Comparison of ENCODE assay signal across 13 mouse cellular contexts in genomic region chr1:167119439-167119838, GRCm38 (mm10).
DNase-seq lines count a peak whose midpoint lies in the region; ATAC-seq lines count a peak whose summit lies in the region.
"Had no signal": no experiment of that assay in that cellular context is flagged by ENCODE, and none has a peak within 500 bp of the region (broad histone marks: within the 10 kb centered on the region; RNA-seq: fewer than 3 reads in every experiment).

No protein-coding gene starts in this region.

- no peaks in the 10 kb centered on the region for H3K27me3 ChIP-seq in heart, embryonic 11.5 days (ENCODE audit: control insufficient read depth, insufficient read depth, low read length)
- H3K27me3 ChIP-seq: lung, embryonic 15.5 days had no signal

- DNase-seq in heart, adult 11 months, result peak; percentile 63
- DNase-seq in frontal cortex, postnatal 36 days (ENCODE audit: low spot score in 2 of 2), result peak; percentile 32 to 60
- DNase-seq in left cerebral cortex, postnatal 36 days (ENCODE audit: low spot score in 2 of 2), result peak; percentile 15 to 47
- peak; percentile 58 to 59 for DNase-seq in right cerebral cortex, adult 2 months (ENCODE audit: low spot score in 2 of 2)
- DNase-seq in kidney, postnatal 25 days, result no peak
- no peak for DNase-seq in urinary bladder, postnatal 4 days (ENCODE audit: low spot score in 2 of 2)
- DNase-seq: adrenal gland, postnatal 36 days; heart, adult 2 months had no signal

- no peak overlapping the region for H3K27ac ChIP-seq in heart, embryonic 11.5 days (ENCODE audit: low read depth, low read length)
- H3K27ac ChIP-seq: heart, adult 2 months; limb, embryonic 10.5 days; lung, embryonic 15.5 days had no signal

- no peaks in the 10 kb centered on the region for H3K4me1 ChIP-seq in heart, embryonic 11.5 days (ENCODE audit: control insufficient read depth, insufficient read depth, low read length)
- H3K4me1 ChIP-seq: limb, embryonic 10.5 days; lung, embryonic 15.5 days had no signal

- no peaks in the 10 kb centered on the region for H3K9me3 ChIP-seq in heart, embryonic 11.5 days (replicated peaks; ENCODE audit: control insufficient read depth, low read length)
- H3K9me3 ChIP-seq: limb, embryonic 10.5 days; lung, embryonic 15.5 days had no signal

- no peak for ATAC-seq in heart, embryonic 11.5 days (replicated peaks; ENCODE audit: insufficient number of reproducible peaks, low FRiP score, low TSS enrichment)
- ATAC-seq in cerebellum, adult (ENCODE audit: insufficient number of reproducible peaks, low FRiP score, low TSS enrichment), result no peak

- no peak overlapping the region for H3K4me2 ChIP-seq in heart, embryonic 11.5 days
- H3K4me2 ChIP-seq: lung, embryonic 15.5 days had no signal

- no peak overlapping the region for H3K9ac ChIP-seq in heart, embryonic 11.5 days (ENCODE audit: low read depth, low read length)
- H3K9ac ChIP-seq: lung, embryonic 15.5 days had no signal

- WGBS in heart, embryonic 11.5 days (ENCODE audit: insufficient replicate concordance), result 57% methylated on average over 8 of the region's 8 CpGs

- H3K4me3 ChIP-seq in heart, embryonic 11.5 days (ENCODE audit: low read depth, low read length), result no peak overlapping the region
- H3K4me3 ChIP-seq: heart, adult 2 months; limb, embryonic 10.5 days; lung, embryonic 15.5 days; myocyte had no signal

- no peaks in the 10 kb centered on the region for H3K36me3 ChIP-seq in heart, embryonic 11.5 days (ENCODE audit: control insufficient read depth, insufficient read depth, low read length)
- H3K36me3 ChIP-seq: limb, embryonic 10.5 days; lung, embryonic 15.5 days had no signal

- intact Hi-C loops in left cerebral cortex, postnatal 36 days (cut with DNase I), result no loop called here

Comparison
In these comparisons a context has a peak if more than half of its experiments do, and no peak if none do; other contexts are left out.
1. DNase-seq: peak in heart, adult 11 months (single experiment), frontal cortex, postnatal 36 days (2 of 2), left cerebral cortex, postnatal 36 days (2 of 2) and right cerebral cortex, adult 2 months (2 of 2); none in kidney, postnatal 25 days (0 of 2) and urinary bladder, postnatal 4 days (0 of 2).